Mouse (Mus musculus): ENCODE measurements around the gene Pim3.

DNA sequence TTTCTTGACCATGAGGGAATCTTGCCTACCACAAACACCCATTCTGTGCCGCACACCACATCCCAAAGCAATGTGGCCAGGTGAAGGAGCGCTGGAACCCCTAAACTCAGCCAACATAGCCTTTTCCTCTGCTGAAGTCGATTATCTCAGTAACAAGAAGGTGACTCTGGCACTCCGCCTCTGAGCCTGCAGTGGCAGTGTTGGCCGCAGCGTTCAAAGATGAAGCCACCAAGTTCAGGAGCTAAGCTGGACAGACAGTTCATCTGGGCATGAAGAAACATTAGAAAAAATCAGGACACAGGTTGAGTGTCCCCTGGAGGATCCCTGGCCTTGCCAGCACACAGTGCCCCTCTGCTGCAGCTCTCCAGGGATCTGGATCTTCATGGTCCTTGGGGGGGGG lies 34.5 kb upstream of the Pim3 start:
- TF ChIP-seq POLR2A (IDR thresholded peaks at IDR 0.05; ENCODE audit: insufficient read length, low read depth) (no peak), TCF12 (IDR thresholded peaks at IDR 0.05; ENCODE audit: insufficient read depth, poor library complexity, severe bottlenecking) (no peak), USF1 (IDR thresholded peaks at IDR 0.05; ENCODE audit: low read depth) (no peak), REST (IDR thresholded peaks at IDR 0.05; ENCODE audit: insufficient read depth, insufficient read length) (no peak), MAX (IDR thresholded peaks at IDR 0.05; ENCODE audit: low read depth) (no peak), MYOD1 (IDR thresholded peaks at IDR 0.05; ENCODE audit: control insufficient read depth in 1 of 3, insufficient read length in 2 of 3, low read depth in 2 of 3) (no peak), E2F4 (IDR thresholded peaks at IDR 0.05; ENCODE audit: insufficient read depth) (no peak), CEBPB (IDR thresholded peaks at IDR 0.05; ENCODE audit: insufficient read depth, poor library complexity, severe bottlenecking) (no peak), MYOG (IDR thresholded peaks at IDR 0.05; ENCODE audit: control insufficient read depth in 1 of 3, insufficient read depth in 1 of 3, insufficient read length in 2 of 3, low read depth in 2 of 3) (no peak)
